Mouse (Mus musculus): ENCODE data around the gene Dhrs4.

The Dhrs4 gene

DNA sequence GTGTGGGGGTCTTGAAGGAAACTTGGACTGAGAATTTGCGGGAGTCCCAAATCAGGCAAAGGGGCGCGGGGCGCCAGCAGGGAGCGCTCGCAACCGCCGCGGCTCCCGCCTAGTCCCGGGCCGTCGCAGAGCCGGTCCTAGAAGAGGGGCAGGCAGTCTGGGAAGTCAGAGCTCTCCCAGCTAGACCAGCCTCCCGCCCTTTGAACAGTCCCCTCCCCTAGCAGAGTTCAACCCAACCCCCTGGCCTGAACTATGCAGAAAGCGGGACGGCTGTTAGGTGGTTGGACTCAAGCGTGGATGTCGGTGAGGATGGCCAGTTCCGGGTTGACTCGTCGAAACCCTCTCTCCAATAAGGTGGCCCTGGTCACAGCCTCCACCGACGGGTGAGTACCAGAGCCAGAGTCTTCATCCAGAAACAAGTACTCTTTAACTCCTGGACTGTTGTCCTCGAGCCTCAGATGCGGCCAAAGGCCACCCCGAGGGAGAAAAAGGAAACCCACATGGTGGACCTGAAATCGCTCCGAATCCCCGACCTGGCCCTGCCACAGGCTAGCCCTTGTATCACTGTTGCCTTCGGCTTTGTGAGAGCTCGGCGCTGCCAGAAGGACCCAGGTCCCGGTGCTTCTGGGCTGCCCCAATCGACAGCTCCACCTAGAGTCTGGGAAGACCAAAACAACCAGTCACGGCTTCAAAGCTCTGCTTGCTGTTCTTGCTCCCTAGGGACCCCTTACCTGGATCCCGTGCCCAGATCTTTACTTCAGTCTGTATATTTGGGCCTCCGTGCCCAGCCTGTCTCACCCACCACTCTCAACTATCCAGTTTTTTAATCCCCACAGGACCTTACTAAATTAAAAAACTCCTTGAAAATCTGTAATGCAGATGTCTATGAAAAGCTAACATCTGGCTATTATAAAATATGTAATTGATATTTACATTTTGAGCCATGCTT, at the start of gene Dhrs4:
Gene Dhrs4 (plus strand): TSS at position 108 of the 949 bp plus-strand sequence.
- peak; percentile 87 for DNase-seq (ENCODE audit: inconsistent ontology term)

DNA sequence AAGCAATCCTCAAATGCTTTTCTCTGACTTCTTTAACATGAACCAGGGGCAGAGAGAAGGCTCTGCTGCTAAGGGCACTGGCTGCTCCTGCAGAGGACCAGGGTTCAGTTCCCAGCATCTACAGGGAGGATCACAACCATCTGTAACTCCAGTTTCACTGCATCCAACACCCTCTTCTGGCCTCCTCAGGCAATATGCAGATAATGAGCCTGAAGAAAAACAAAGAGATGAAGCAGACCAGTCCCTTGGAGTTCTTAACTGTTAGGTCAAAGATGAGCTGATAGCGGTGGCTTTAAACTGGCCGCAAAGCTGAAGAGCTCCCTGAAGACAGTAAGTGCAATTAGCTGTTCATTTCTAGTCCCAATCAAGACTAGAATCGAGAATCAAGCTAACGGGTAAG, 48.3 kb upstream of the Dhrs4 start:
- no peak for DNase-seq (ENCODE audit: inconsistent ontology term)

DNA sequence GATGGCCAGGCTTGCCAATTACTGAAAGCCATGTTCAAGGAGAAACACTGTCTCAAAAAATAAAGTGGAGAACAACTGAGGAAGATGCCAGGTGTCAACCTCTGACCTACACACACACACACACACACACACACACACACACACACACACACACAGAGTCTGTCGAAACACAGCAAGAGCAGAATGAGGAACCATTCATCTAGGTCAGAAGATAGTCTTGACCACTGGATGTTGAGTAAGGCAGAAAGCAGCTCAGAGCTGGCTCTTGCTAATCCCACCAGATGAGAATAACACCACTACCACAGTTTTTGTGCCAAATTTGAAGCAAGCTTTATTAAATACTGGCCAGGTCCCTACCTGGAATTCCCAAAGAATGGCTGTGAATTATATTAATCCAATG, 45.5 kb upstream of the Dhrs4 start:
- DNase-seq (ENCODE audit: inconsistent ontology term): no peak

DNA sequence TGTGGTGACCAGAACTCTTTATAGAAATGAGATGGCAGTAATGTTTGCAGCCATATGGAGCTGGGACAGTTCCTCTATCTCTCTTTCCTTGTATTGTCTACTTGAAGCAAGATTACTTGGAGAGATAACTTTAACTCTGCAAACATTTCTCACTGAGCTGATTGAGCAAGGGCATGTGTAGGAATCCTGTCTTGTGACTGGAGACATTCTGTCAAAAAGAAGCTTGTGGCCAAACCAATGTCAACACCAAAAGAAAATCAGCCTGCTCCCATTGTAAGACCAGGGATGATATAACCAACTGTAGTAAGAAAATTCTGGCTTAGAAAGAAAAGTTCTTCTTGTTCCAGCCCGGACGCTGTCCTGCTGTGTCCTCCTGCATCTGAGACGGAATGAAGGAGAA, 43.7 kb upstream of the Dhrs4 start:
- DNase-seq (ENCODE audit: inconsistent ontology term): no peak

DNA sequence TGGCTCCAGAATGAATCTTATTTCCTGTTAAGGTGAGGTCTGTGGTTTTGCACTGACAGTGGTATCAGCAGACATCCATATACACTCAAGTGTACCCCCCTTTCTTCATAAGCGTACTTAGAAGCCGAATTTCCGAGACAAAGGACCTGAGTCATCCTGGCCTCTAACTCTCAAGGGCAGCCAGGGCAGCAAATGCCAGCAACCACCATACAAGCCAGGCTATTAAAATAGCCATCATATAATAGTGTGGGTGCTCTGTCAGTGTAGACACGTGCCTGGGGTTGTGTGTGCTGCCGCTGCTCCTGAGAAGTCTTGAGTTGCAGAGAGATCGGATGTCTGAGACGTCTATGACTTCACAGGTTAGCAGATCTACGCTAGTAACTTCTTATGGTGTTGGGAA, 41.4 kb upstream of the Dhrs4 start:
- no peak for DNase-seq (ENCODE audit: inconsistent ontology term)

DNA sequence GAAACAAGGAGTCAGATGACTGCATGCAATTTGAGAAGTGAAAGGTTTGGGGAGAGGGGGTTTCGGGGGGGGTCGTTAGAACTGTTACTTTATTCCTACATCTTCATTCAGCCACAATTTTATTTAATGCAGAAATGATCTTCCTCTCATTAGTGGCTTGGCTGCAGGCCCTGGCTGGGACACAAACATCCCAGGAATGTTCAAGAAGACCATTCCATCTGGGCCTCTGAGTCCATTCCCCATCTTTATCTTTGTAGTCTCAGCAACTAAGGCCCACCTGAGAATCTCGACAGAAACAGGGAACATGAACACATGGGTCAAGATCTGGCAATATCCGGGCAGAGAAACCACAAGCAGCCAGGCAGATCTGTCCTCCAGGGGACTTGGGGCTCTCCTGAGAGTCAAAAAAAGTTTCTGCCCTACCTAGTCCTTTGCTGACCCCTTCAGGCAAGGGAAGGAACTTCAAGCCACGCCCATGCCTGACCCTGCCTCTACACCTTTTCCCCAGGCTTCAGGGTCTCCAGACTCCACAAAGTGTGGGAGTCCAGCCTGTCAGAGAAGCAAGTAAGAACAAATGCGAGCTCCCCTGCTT, 40.3 kb upstream of the Dhrs4 start:
- DNase-seq (ENCODE audit: inconsistent ontology term): peak; percentile 83

DNA sequence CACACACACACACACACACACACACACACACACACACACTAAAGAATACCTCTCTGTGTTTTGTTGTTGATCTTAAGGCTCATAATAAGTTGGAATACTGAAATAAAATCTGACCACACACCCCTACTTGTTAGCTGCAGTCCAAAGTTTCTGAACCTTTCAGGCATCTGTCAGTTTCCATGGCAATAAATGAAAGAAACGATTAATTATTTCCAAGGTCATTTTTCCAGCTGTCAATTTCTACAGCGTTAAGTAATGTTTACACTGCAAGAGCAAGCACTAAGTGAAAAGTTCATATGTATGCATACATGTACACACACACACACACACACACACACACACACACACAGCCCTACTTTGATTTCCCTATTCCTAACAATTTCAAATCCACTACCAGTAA, 20.9 kb upstream of the Dhrs4 start:
- no peak for DNase-seq (ENCODE audit: inconsistent ontology term)

DNA sequence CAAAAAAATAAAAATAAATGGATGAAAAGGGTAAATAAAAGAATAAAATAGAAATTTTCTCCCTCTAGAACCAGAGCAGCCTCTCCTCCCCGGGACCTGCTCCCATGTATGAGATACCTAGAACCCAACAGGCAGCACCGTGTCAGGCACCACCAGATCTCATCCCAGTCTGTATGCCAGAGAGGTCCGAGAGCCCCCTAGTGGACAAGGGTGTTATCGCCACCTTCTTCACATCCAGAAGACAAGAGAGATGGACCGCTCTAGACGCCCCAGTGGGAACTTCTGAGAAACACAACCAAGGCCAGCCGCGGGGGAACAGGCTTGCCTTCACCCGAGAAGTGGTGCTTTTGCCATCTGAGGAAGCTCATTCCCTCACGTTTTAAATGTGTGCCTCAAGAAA, 20.3 kb upstream of the Dhrs4 start:
- peak; percentile 52 for DNase-seq (ENCODE audit: inconsistent ontology term)

DNA sequence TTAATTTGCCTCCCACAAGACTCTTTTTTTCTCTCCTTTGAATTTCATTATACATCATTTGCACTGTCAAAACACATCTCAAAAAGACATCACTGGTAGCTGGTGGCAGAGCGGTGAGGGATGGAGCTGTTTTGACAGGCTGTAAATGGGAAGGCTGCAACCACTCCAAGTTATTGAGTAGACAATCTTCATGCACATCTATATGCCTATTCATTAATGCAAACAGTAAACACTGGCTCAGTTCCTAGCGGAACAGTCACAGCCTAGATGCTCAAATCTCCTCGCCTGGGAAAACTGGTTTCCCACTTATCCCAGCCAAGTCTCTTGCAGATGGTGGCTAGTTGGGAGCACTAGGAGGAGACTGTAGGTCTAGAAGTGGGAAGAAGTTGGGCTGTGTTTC, 19.8 kb upstream of the Dhrs4 start:
- no peak for DNase-seq (ENCODE audit: inconsistent ontology term)

DNA sequence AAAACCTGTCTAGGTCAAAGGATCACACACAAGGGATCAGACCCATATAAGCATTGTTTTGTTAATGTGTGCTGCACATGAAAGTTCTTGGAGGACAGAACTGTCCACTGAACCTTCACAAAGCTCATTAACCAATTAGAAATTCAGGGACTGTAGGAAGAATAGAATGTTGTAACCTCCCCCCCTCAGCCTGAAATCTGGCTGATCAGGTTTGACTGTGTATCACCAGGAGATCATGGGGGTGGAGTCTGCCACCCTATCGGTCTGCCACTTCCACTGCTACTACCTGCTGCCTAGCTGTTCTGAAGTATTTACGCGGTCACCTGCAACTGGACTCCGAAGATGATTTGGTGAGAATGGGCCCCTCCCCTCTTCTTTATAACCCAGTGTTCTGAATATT, 18.8 kb upstream of the Dhrs4 start:
- DNase-seq (ENCODE audit: inconsistent ontology term): no peak

DNA sequence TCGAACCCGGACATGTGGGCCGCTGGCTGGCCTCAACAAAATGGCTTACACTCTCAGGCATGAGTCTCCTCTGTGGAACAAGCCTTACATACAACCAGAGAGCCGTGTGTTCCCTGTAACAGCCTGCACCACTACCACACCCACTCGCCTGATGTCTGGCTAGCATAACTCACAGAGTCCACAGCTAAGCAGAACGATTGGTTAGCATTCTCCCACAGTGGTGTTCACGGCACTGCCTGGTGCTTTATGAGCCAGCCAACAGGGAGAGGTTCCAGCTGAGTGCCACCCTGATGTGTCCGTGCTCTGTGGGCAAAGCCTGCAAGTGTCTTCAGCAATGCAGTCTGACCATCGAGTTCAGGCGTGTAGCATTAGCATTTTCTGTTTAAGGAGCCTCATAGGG, 18.3 kb upstream of the Dhrs4 start:
- DNase-seq (ENCODE audit: inconsistent ontology term): no peak

DNA sequence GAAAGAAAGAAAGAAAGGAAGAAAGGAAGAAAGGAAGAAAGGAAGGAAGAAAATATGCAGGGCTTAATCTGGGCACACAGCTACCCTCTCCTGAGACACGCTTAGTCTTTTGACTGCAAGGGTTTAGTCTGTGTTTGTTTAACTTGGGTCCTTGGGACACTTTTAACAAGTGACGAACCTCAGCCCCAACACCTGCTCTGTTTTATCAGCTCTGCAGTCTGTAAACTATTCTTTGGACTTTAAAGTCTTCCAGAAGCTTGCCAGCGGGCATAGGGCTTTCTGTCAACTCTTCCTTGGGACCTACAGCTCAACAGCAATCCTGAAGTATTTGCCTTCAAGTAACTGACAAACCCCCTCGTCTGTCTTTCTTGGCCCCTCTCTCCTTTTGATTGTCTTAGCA, 16.8 kb upstream of the Dhrs4 start:
- no peak for DNase-seq (ENCODE audit: inconsistent ontology term)

DNA sequence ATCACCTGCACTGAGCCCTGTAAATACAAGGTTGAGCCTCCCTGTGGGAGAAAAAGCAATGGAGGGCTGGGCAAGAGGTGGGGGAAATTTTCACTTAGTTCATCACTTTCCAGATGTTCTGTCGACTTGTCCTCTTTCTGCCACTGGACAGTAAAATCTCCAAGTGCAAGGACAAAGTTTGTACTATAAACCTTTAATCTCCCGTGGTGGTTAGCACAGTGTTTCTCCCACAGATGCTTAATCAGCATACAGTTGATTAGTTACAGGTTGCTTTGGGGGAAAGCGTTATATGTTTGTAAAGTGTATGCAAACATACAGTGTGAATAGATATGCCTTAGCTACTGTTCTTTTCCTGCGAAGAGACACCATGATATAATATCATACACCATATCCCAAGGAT, 12.1 kb upstream of the Dhrs4 start:
- no peak for DNase-seq (ENCODE audit: inconsistent ontology term)

DNA sequence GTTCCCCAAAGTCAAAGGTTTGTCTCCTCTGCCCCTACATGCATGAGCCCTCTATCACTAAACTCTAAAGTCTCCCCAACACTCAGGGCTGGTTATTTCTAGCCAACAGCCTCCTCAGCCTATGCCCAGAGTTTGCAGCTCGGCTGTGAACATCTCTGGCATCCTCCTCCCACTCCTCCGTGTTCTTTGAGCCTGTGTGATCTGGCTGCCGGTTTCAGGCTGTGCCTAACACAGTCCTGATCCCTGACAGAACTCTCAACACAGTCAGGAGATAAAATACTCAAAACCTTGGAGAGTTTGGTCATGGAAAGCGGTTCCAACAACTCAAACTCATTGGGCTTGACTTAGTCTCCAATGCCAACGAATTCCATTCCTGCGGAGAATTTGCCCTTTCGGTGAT, 11.4 kb upstream of the Dhrs4 start:
- no peak for DNase-seq (ENCODE audit: inconsistent ontology term)

DNA sequence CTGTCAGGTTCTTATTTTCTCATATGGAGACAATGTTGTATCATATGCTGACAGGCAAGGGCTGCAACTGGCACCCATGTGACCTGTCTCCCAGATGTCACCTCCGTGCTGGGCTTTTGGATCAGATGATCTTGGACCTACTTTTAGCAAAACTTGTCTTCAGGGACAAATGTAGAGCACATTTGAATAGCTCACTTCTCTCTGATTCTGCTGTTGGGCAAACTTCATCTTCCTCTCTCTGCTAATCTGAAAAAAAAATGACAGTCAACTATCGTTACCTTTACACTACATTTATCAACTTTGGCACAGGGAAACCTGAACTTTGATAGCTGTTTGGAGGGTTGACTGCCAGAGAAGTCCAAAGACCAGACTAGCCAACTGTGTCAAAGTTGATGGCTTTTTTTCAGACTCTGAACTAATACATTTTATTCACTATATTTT, 10.2 kb upstream of the Dhrs4 start:
- DNase-seq (ENCODE audit: inconsistent ontology term): no peak

DNA sequence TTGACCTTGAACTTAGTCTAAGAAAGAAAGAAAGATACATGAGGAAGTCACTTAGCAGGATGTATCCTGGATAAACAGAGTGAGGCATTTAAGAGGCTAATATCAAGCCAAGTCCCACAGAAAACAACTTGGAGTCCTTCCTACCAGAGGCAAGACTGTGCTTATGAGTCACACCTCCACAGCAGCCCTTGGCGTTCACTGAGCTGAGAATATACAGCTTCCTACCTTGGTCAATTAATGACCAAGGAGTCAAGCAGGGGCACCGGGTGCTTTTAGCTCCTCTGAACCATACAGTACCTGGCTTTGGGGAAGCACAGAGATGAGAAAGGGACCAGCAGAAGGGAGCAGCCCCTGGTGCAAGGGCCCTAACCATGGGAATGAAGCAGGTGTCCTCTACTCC, 9.5 kb upstream of the Dhrs4 start:
- DNase-seq (ENCODE audit: inconsistent ontology term): no peak

DNA sequence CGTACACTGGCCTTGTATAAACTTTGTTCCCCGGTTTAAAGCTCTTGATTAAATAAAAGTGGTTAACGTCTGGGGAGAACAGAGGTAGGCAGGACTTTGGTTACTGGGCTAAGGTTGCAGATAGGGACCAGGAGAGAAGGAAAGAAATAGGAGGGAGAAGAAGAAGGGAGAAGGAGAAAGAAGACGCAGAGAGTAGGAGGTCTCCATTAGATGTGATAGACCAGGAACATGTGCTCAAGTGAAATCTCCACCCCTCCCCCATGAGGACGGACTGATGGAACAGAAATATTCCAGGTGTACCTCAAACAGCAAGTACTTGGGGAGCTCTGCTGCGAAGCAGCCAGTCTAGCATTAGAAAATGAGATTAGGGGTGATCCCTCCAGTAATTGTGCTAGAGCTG, 8.7 kb upstream of the Dhrs4 start:
- DNase-seq (ENCODE audit: inconsistent ontology term): no peak

DNA sequence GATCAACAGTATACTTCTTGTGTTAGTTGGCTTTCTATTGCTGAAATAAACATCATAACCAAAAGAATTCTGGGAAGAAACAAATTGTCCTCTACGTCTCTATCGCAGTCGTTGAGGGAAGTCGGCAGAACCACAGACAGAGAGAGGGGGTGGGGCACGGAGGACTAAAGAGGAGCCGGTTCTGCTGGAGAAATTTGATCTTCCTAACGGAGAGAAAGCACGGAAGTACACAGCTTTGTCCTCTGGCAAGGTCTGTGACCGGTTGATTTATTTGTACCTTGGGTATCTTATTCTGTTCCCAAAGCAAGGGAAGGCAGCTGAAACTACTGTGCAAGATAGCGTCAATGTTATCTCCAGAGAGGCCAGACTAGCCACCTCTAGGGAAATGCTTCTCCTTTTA, 7.8 kb upstream of the Dhrs4 start:
- DNase-seq (ENCODE audit: inconsistent ontology term): no peak

DNA sequence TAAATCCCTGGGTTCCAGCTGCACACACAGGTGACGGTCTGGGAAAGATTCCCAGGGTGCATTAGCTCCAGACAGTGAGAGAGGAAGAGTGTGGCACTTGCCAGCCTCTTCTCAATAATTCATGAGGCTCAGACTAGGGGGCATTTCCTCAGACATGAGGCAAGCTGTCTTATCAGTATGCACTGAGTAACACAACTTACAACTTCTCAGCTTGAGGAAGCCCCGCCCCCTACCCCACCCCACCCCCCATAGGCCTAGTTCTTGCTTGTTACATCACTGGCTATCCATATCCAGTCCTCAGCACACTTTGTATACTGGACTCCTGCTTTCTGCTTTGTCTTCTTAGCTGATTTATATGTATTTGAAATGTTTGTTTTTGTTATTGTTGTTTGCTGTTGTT, 2.9 kb upstream of the Dhrs4 start:
- no peak for DNase-seq (ENCODE audit: inconsistent ontology term)

DNA sequence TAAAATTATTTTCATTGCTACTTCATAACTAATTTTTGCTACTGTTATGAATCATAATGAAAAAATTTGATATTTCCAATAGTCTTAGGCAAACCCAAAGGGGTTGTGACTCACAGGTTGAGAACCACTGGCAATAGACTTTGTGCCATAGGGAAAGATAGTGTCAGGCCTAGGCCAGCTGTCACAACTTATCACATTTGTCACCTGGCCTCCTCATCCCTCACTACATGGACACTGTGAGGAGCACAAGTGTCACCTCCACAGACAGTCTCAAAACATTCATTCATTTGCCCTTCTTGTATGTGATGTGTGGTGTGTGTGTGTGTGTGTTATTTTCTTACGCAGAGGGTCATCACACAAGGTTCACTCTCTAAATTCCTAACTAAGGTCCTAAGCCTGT, 1.1 kb upstream of the Dhrs4 start:
- DNase-seq (ENCODE audit: inconsistent ontology term): no peak

DNA sequence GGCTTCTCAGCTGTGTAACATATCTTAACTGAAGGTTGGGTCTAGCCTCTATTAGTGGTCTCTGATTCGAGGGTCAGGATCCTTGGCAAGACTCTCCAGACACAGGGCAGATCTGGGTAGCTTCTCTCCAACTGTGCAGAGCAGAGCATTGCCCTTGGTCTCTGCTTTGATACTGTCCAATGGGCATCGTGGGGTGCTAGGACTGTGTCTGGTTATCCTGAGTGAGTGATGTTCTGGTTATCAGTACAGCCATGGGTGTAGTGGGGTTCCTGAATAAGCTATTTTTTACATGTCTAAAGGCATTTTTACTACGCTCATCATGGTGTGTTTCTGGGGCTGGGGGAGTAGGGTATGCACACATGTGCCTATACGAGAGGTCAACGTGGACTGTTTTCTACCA, 729 bp upstream of the Dhrs4 start:
- no peak for DNase-seq (ENCODE audit: inconsistent ontology term)

DNA sequence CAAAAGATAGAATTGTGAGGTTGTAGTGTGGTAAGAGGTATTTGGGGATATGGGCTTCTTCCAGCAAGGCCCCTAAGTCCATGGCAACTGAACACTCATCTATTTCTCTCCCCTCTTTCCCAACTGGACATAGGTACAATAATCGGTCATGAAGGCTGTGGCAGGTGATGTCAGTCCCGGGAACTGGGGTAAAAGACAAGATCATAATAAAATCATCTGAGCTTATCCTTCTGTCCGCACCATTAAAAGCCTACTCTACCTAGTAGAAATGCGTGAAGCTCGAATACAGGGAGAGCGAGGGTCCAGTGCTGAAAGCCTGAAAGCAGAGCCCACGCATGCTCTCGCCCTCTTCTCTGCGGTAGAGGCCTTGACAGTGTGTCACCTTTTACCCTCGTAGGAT, 1.1 kb downstream of the Dhrs4 start:
- DNase-seq (ENCODE audit: inconsistent ontology term): no peak

DNA sequence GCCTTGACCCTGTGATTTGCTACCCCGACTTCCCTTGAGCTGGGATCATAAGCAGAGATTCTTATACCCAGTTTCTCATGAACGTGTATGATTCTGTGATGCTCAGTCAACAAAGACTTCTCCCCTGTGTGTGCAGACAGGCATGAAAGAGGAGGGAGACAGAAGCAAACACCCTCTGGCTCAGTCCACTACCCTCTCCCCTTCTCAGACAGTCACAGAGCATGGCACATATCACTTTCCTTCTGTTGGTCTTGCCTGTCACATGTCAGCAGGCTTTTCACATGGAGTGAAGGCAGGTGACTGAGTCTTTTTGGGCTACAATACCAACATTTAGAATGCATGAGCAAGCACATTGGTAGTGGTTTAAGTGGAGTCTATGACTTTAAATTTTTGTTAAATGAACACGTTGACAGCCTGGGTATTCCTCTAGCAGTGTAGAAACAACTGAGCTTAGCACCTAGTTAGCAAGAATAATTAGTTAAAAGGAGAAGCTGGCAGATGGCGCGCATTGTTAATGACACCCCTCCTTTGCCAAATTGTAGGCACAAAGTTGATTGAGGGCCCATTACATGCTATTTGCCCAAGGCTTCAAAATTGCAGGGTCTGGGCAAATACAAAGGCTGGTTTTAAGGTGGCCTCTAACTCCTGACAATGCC, 6.0 kb downstream of the Dhrs4 start:
- DNase-seq (ENCODE audit: inconsistent ontology term): no peak

All from Muller cell, postnatal 12 days (primary cell).